Mouse (Mus musculus) C2C12 (cell line): ENCODE results near the gene Hist1h4f. TPM values are rescaled to one million over a fixed set of nuclear protein-coding genes. Genes with fewer than 3 reads are reported as not detected.
"Not testable (repeated sequence)": the region's sequence is repeated elsewhere in the genome, so short reads cannot be mapped to it uniquely, and the experiment has no call there.

Source experiments
- H3K27me3 ChIP-seq: one replicate; pipeline ENCODE4 v1.6.1; 2011; ENCODE audit not compliant: control insufficient read depth, insufficient read depth, insufficient read length
- H3K36me3 ChIP-seq: one replicate; pipeline ENCODE4 v1.6.1; 2011; ENCODE audit not compliant: control insufficient read depth, insufficient read depth
- H3K4me3 ChIP-seq: one replicate; pipeline ENCODE4 v1.5.1; 2011; ENCODE audit warnings: mild to moderate bottlenecking, control low read depth; ENCODE audit not compliant: poor library complexity, insufficient read depth, severe bottlenecking
- H3K79me2 ChIP-seq: one replicate; pipeline ENCODE4 v1.6.1; 2011; ENCODE audit not compliant: control insufficient read depth, insufficient read depth
- H3K79me3 ChIP-seq: one replicate; pipeline ENCODE4 v1.6.1; 2011; ENCODE audit warnings: low read depth, control low read depth
- H3ac ChIP-seq: one replicate; pipeline ENCODE3; 2011; ENCODE audit warnings: low read depth; ENCODE audit not compliant: control insufficient read depth, insufficient read length
- CEBPB ChIP-seq: IDR thresholded peaks from one replicate; pipeline ENCODE4 v1.6.1; 2011; ENCODE audit warnings: low read depth, mild to moderate bottlenecking, control low read depth, moderate library complexity
- CTCF ChIP-seq: IDR thresholded peaks from one replicate; pipeline ENCODE4 v1.5.1; 2011; ENCODE audit not compliant: control insufficient read depth, insufficient read depth, insufficient read length
- FOSL1 ChIP-seq: IDR thresholded peaks from one replicate; pipeline ENCODE4 v1.8.0; 2011; ENCODE audit warnings: mild to moderate bottlenecking, low read length; ENCODE audit not compliant: poor library complexity, insufficient read depth, severe bottlenecking
- MAX ChIP-seq: IDR thresholded peaks from one replicate; pipeline ENCODE4 v1.6.1; 2011; ENCODE audit warnings: mild to moderate bottlenecking, control low read depth
- MYOD1 ChIP-seq: IDR thresholded peaks from one replicate; pipeline ENCODE4 v1.6.1; 2011; ENCODE audit warnings: low read depth; ENCODE audit not compliant: control insufficient read depth, insufficient read length
- MYOG ChIP-seq: IDR thresholded peaks from one replicate; pipeline ENCODE4 v1.6.1; 2011; ENCODE audit not compliant: control insufficient read depth, insufficient read length; ENCODE audit errors: extremely low read depth
- USF1 ChIP-seq: IDR thresholded peaks from one replicate; pipeline ENCODE4 v1.6.1; 2011; ENCODE audit warnings: low read depth, mild to moderate bottlenecking, control low read depth, moderate library complexity
- polyA plus RNA-seq: library from polyadenylated mRNA; unstranded; fragments of >200 nt; fragmentation: generic; extraction: Trizol; gene quantifications from one replicate; pipeline ENCODE4 v1.2.1, GENCODE M21; 2012; ENCODE audit warnings: missing spikeins

Gene Hist1h4f
- polyA plus RNA-seq, 1 experiment = 7.4 TPM

DNA sequence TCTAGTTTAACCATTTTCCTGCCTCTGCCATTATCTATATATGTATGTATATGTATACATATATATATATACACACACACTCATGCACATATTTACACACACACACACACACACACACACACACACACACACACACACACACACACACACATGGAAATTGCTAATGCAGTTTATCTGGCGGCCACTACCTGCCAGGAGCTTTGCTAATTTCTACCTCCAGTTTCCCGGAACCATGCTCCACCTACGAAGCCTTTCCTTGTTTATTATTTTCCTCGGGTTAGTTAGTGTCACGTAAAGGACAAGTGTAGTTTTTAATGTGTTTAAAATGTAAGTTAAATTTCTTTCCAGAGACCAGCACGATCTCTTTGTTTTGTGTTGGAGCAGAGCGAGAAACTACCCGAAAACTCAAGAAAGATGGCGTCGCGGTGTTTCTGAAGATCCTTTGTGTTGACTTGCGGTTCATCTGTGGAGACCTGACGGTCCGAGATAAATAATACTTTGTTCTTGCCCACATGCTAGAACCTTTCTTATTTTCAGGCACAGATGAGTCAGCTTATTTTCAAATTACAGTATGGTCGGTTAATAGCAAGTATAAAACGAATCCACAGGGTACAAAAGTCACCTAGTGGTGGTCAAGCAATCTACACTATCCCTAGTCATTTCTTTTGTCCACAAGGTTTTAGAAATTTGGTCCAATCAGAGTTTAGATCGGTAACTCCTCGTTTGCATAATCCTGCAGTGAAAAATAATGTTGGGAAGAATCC, 11.4 kb upstream of the Hist1h4f start:
- Histone ChIP-seq H3K79me3 (no peaks in the 10 kb centered on the region), H3K36me3 (no peaks in the 10 kb centered on the region), H3K4me3 (no peak overlapping the region), H3K27me3 (no peaks in the 10 kb centered on the region), H3ac (peak overlapping the region; percentile 63), H3K79me2 (no peaks in the 10 kb centered on the region)
- TF ChIP-seq MYOD1 (no peak), FOSL1 (no peak), CTCF (no peak), MYOG (no peak), MAX (no peak), CEBPB (peak; percentile 3)

- H3ac ChIP-seq = peak within 1 kb of the TSS; percentile 63
- not testable (repeated sequence) for H3K79me2 ChIP-seq, H3K4me3 ChIP-seq, H3K27me3 ChIP-seq, H3K36me3 ChIP-seq, H3K79me3 ChIP-seq
Measured at GRCm38 (mm10) chr13:23561883-23562659, 10.6 kb upstream of the Hist1h4f start, which contains the start of gene Hist1h3e. Gene Hist1h3e, minus strand, starts transcription at chr13:23562369.

DNA sequence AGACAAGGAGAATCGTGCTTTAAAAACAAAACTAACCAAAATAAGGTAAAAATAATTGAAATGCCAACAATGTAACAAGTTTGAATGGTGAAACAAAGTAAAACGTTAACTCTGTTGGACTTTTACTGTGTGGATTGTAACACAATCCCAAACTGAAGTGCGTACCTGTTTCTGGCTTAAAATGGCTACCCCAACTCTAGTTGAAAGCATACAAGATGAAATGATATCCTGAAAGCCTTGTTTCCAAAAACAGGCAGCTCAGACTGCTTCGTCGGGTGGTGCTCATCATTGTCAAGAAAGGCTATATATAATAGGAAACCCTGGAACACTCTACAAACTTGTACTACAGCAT, 10.1 kb upstream of the Hist1h4f start:
- H3K79me2 ChIP-seq, H3K79me3 ChIP-seq, H3K27me3 ChIP-seq, H3K4me3 ChIP-seq, H3K36me3 ChIP-seq, H3ac ChIP-seq: not testable (repeated sequence)

DNA sequence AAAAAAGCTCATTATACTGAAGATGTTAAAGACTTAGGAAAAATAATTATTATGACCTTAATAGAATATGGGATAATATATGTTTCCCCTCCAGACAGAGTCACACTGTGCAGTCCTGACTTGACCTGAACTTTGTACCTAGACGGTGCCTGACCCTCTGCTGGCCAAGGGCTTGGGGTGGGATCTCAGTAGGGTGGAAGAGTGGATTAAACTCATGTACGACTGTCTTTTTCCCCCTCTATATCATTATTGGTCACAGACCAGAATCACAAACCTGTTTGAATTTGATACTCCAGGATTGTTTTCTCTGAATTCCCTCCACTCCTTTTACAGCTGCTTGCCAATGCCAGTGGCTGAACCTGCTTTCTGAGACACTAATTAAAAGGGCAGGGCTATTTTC, 9.3 kb upstream of the Hist1h4f start:
- not testable (repeated sequence) for H3K79me3 ChIP-seq, H3K27me3 ChIP-seq, H3K79me2 ChIP-seq, H3K36me3 ChIP-seq, H3K4me3 ChIP-seq, H3ac ChIP-seq

DNA sequence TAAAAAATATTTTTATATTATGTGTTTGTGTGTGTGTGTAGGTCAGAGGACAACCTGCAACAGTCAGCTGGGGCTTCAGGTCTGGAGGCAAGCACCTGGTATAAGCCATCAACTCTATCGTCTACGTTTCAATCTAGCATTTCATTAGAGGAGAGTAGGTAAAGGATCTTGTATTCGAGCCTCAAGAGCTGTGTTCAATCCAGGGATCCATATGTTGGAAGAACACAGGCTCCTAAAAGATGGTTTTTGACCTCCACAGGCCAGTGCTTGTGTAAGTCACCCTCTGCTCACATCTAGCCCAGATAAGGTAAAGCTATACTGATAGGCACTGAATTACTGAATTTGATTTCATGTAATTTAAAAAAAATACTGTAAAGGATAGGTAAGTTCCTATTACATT, 5.5 kb upstream of the Hist1h4f start:
- H3K27me3 ChIP-seq = no peaks in the 10 kb centered on the region
- H3K79me2 ChIP-seq = no peaks in the 10 kb centered on the region
- TF ChIP-seq USF1 (no peak), MAX (no peak), CTCF (no peak), CEBPB (no peak), MYOG (no peak), MYOD1 (no peak), FOSL1 (no peak)
- H3K79me3 ChIP-seq = no peaks in the 10 kb centered on the region
- no peak overlapping the region for H3K4me3 ChIP-seq
- H3K36me3 ChIP-seq = no peaks in the 10 kb centered on the region
- H3ac ChIP-seq = no peak overlapping the region

GRCm38 (mm10) chr13:23555839-23556416, 4.5 kb upstream of the Hist1h4f start:
- H3ac ChIP-seq = peak overlapping the region; percentile 93
- H3K79me2 ChIP-seq = no peaks in the 10 kb centered on the region
- H3K4me3 ChIP-seq = peak overlapping the region; percentile 47
- no peaks in the 10 kb centered on the region for H3K27me3 ChIP-seq
- TF ChIP-seq MAX (peak; percentile 60), USF1 (no peak), MYOG (no peak)
- no peaks in the 10 kb centered on the region for H3K79me3 ChIP-seq
- no peaks in the 10 kb centered on the region for H3K36me3 ChIP-seq
